Mouse (Mus musculus) liver, postnatal 0 days (tissue): ENCODE results near the gene Cnot6l.

Source experiments
- CTCF ChIP-seq: sonication (generic); IDR thresholded peaks from 2 replicates; pipeline ENCODE4 v1.5.1; 2016; ENCODE audit warnings: antibody characterized with exemption, low read depth
- EP300 ChIP-seq: IDR thresholded peaks from 2 replicates; pipeline ENCODE4 v1.6.1; 2016; ENCODE audit warnings: antibody characterized with exemption, low read depth, mild to moderate bottlenecking

- TF ChIP-seq EP300 (no peak), CTCF (no peak)
Measured at GRCm38 (mm10) chr5:96039188-96039840, 124.7 kb downstream of the Cnot6l start.
